Comparison of ENCODE assay signal across 34 mouse cellular contexts in the genomic region with DNA sequence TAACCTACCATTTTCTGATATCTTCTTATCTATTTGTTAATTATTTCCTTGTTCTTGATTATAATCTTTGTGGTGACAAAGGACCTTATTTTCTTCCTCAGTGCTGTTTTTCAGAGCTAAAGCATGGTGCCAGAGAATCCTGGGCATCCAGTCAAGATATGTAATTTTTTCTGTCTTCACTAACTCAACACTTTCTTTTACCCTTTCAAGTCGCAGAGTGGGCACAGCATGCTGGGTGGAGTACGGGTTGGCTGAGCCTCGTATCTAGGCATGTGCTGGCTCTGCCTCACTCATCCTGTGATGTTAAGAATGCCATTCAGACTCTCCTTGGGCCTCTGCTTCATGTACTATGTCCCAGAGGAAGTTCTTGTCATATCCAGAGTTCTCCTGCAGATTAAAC. TPM values are rescaled to one million over a fixed set of nuclear protein-coding genes. Genes with fewer than 3 reads are reported as not detected.
DNase-seq lines count a peak whose midpoint lies in the region; ATAC-seq lines count a peak whose summit lies in the region.
"Had no signal": no experiment of that assay in that cellular context is flagged by ENCODE, and none has a peak within 500 bp of the region (broad histone marks: within the 10 kb centered on the region; RNA-seq: fewer than 3 reads in every experiment).

No protein-coding gene starts in this region.

- H3K27ac ChIP-seq in forebrain, embryonic 14.5 days (ENCODE audit: low read depth, low read length), result no peak overlapping the region
- no peak overlapping the region for H3K27ac ChIP-seq in forebrain, embryonic 12.5 days
- H3K27ac ChIP-seq: heart, embryonic 10.5 days; heart, embryonic 15.5 days; hindbrain, postnatal 0 days; intestine, embryonic 15.5 days; kidney, postnatal 0 days; limb, embryonic 10.5 days; limb, embryonic 15.5 days; liver, embryonic 13.5 days; midbrain, embryonic 10.5 days; midbrain, embryonic 15.5 days; neural tube, embryonic 15.5 days had no signal

- H3K4me1 ChIP-seq in forebrain, embryonic 14.5 days (ENCODE audit: control insufficient read depth, insufficient read depth, low read length), result no peaks in the 10 kb centered on the region; the same call in 1 of the 2 replicates
- H3K4me1 ChIP-seq in forebrain, embryonic 12.5 days, result no peaks in the 10 kb centered on the region
- H3K4me1 ChIP-seq: intestine, embryonic 15.5 days; limb, embryonic 10.5 days; limb, embryonic 15.5 days; liver, embryonic 13.5 days; midbrain, embryonic 10.5 days; midbrain, embryonic 15.5 days; neural tube, embryonic 15.5 days had no signal

- H3K9ac ChIP-seq in forebrain, embryonic 14.5 days (ENCODE audit: low read length), result no peak overlapping the region
- no peak overlapping the region for H3K9ac ChIP-seq in forebrain, embryonic 12.5 days
- H3K9ac ChIP-seq: heart, embryonic 15.5 days; intestine, embryonic 15.5 days; limb, embryonic 15.5 days; liver, embryonic 13.5 days; midbrain, embryonic 15.5 days; neural tube, embryonic 15.5 days had no signal

- H3K9me3 ChIP-seq in forebrain, embryonic 14.5 days (replicated peaks; ENCODE audit: control insufficient read depth, low read length), result no peaks in the 10 kb centered on the region
- H3K9me3 ChIP-seq in forebrain, embryonic 12.5 days, result no peaks in the 10 kb centered on the region
- H3K9me3 ChIP-seq: heart, embryonic 10.5 days; heart, embryonic 15.5 days; intestine, embryonic 15.5 days; limb, embryonic 10.5 days; limb, embryonic 15.5 days; liver, embryonic 13.5 days; midbrain, embryonic 10.5 days; midbrain, embryonic 15.5 days; neural tube, embryonic 15.5 days had no signal

- intact Hi-C loops in left cerebral cortex, postnatal 14 days (cut with DNase I), result no loop called here

- peak; percentile 29; the same call in 1 of the 2 replicates for ATAC-seq in forebrain, embryonic 14.5 days
- no peak for ATAC-seq in forebrain, embryonic 12.5 days (ENCODE audit: low FRiP score)
- ATAC-seq: hindbrain, postnatal 0 days; intestine, embryonic 15.5 days; midbrain, embryonic 15.5 days; Patski had no signal

- no peak overlapping the region for H3K4me3 ChIP-seq in forebrain, embryonic 14.5 days (ENCODE audit: low read depth, low read length)
- no peak overlapping the region for H3K4me3 ChIP-seq in forebrain, embryonic 12.5 days (replicated peaks)
- H3K4me3 ChIP-seq: heart, embryonic 10.5 days; heart, embryonic 15.5 days; intestine, embryonic 15.5 days; limb, embryonic 10.5 days; limb, embryonic 15.5 days; liver, embryonic 13.5 days; midbrain, embryonic 10.5 days; midbrain, embryonic 15.5 days; neural tube, embryonic 15.5 days had no signal

- H3K36me3 ChIP-seq in forebrain, embryonic 14.5 days (ENCODE audit: control insufficient read depth, insufficient read depth, low read length), result no peaks in the 10 kb centered on the region
- H3K36me3 ChIP-seq in forebrain, embryonic 12.5 days (replicated peaks), result no peaks in the 10 kb centered on the region
- H3K36me3 ChIP-seq: heart, embryonic 10.5 days; heart, embryonic 15.5 days; intestine, embryonic 15.5 days; limb, embryonic 10.5 days; limb, embryonic 15.5 days; liver, embryonic 13.5 days; midbrain, embryonic 10.5 days; midbrain, embryonic 15.5 days; neural tube, embryonic 15.5 days had no signal

- 74% methylated on average over 3 of the region's 3 CpGs for whole genome bisulfite sequencing in forebrain, embryonic 14.5 days
- 90% methylated on average over 3 of the region's 3 CpGs for WGBS in forebrain, embryonic 12.5 days

- no peaks in the 10 kb centered on the region for H3K27me3 ChIP-seq in forebrain, embryonic 14.5 days (replicated peaks; ENCODE audit: control insufficient read depth, insufficient read depth, low read length)
- H3K27me3 ChIP-seq in forebrain, embryonic 12.5 days, result no peaks in the 10 kb centered on the region
- H3K27me3 ChIP-seq: CH12.LX; heart, embryonic 15.5 days; intestine, embryonic 15.5 days; limb, embryonic 15.5 days; liver, embryonic 13.5 days; midbrain, embryonic 15.5 days; neural tube, embryonic 15.5 days; Patski had no signal

- H3K4me2 ChIP-seq in forebrain, embryonic 14.5 days (ENCODE audit: low read length), result no peak overlapping the region
- no peak overlapping the region for H3K4me2 ChIP-seq in forebrain, embryonic 12.5 days
- H3K4me2 ChIP-seq: heart, embryonic 15.5 days; intestine, embryonic 15.5 days; limb, embryonic 15.5 days; liver, embryonic 13.5 days; midbrain, embryonic 15.5 days; neural tube, embryonic 15.5 days had no signal

- DNase-seq in forebrain, embryonic 14.5 days (ENCODE audit: low spot score), result peak; percentile 54
- DNase-seq in left cerebral cortex, postnatal 14 days (ENCODE audit: low spot score in 2 of 2), result peak; percentile 48 to 50
- no peak for DNase-seq in left cerebral cortex, adult 8-10 months (ENCODE audit: low spot score in 2 of 2)
- DNase-seq in adipocyte (ENCODE audit: low spot score), result peak; percentile 57
- DNase-seq in telencephalon, adult 2 months (ENCODE audit: low read depth, low spot score), result peak; percentile 61
- no peak for DNase-seq in urinary bladder, postnatal 36 days (ENCODE audit: low spot score in 2 of 2)
- DNase-seq: adrenal gland, postnatal 25 days; cerebellum, adult 8-10 months; cerebellum, postnatal 36 days; gastrocnemius, postnatal 25 days; heart, adult 11 months; kidney, adult 2 months; kidney, postnatal 4 days; liver, embryonic 13.5 days; lung, adult 2 months; lung, postnatal 14 days; retina, postnatal 1 day had no signal

RNA-seq across cellular contexts. Expression of a gene that starts 46.8 kb away (rescaled TPM):
- polyA plus RNA-seq in forebrain, embryonic 14.5 days (2014; fragmentation: Nextera tagmentation; extraction: Ambion mirVana), result 17.0 and 27.9 TPM in 2 replicates
- 4.1 and 4.3 TPM in 2 replicates for polyA plus RNA-seq in forebrain, embryonic 12.5 days (2016; fragmentation: Nextera tagmentation; extraction: Ambion mirVana)
- 10 to 100 TPM; 72.5 to 76.0 TPM for total RNA-seq in left cerebral cortex, postnatal 14 days (2021)
- total RNA-seq in left cerebral cortex, adult 8-10 months (2022), result 10 to 100 TPM; 63.1 to 64.6 (median 64.1) TPM
- total RNA-seq: adrenal gland, adult 18-20 months; adrenal gland, postnatal 25 days; CH12.LX; gastrocnemius, adult 18-20 months; gastrocnemius, postnatal 25 days; heart, postnatal 25 days; megakaryocyte progenitor cell, adult 5-6 weeks had no signal
- polyA plus RNA-seq: kidney, adult 2 months; liver, embryonic 13.5 days had no signal

Comparison
In these comparisons a context has a peak if more than half of its experiments do, and no peak if none do; other contexts are left out.
1. DNase-seq: peak in forebrain, embryonic 14.5 days (single experiment), left cerebral cortex, postnatal 14 days (2 of 2), adipocyte (single experiment) and telencephalon, adult 2 months (single experiment); none in left cerebral cortex, adult 8-10 months (0 of 2) and urinary bladder, postnatal 36 days (0 of 2).